Mouse (Mus musculus) urinary bladder, postnatal 4 days (tissue): ENCODE data around the gene Sco2.

Experiments
- DNase-seq, 2 experiments: peaks; one replicate each; pipeline ENCODE4 v3.0.0; 2021 to 2022; ENCODE audit warnings: low spot score in 2 of 2

The Sco2 gene

DNA sequence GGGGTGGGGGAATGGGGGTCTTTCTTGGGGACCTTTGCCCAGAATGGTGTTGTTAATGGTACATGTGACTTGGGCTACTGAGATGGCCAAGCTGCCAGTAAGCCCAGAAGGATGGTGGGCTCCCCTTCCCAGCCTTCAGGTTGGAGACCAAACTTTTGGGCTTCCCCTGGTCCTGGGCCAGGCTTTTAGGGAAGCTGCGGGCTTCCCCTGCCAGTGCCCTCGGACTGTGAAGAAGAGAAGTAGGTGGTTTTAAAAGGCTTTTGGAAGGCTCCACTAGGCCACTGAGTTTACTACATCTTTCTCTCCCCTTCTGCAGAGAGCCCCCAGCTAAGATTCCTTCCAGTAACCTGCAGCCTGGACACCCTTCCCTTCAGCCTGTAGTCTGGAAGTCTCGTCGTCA lies 50.0 kb downstream of the Sco2 start:
- DNase-seq = no peak

DNA sequence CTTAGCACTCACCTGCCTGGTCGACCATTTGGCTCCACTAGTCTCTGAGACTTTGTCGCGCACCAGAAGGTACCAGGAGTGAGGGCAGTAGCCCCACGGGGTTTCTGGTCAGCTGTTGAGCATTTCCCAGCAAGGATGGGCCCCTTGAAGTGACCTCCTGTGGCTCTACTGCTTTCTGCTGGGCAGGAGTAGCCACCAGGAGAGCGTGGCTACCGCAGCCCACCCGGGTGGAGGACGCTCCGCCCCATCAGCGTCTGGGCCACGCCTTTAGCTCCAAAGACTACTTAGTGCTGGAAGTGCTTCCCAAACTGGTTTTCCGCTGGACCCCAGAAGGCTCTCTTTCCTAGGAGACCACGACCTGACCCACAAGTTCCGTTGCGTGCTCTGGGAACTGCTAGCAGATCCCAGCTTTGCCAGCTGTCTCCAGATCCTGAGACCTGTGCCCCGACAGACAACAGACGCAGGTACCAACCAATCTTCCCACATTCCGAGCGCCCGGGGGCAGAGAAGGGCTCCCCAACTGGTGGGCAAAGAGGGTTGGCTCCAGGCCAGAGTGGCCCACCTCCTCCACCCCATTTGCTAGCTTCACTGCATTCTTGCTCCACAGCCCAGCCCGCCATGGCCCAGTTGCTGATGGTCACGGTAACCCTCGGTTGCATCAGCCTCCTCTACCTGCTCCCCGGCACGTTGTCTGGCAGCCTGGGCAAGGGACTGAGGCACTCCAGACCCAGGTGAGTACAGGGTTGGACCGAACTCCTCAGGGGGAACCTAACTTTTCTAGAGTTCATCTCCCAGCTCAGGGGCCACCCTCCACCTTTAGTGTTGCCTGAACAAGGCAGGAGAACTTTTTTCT lies 50.8 kb downstream of the Sco2 start, which contains the start of gene Adm2:
TSS of gene Adm2 (plus strand) at position 51 of the 853 bp plus-strand sequence.
- no peak for DNase-seq
